Mouse (Mus musculus) layer of hippocampus, adult 11-12 months (tissue): ENCODE data around the gene 2510039O18Rik.

Experiments used
- DNase-seq: peaks from one replicate; pipeline ENCODE4 v3.0.0; 2022; ENCODE audit warnings: low spot score

The 2510039O18Rik gene

DNA sequence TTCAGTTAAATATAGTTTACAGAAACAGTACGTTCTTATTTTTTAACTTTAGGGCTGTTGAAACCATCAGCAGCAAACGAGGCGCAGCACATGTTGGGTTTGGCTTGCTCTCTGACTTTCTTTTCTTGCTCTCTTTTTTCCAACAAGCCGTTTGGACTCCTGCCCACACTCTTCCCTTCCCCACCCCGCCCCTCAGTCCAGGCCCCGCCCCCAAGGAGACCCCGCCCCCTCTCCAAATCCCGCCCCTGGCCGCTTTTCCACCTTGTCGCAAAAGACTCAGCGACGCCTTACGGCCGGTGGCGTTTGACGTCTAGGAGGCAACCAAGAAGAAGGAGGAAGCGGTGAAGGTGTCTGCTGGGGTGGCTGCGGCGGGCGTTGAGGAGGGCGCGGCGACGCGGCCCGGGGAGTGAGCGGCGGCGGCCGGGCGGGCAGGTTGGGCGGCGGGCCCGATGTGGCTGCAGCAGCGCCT, at the start of gene 2510039O18Rik:
Gene 2510039O18Rik (plus strand): TSS at position 320 of the 469 bp plus-strand sequence.
- peak; percentile 84 for DNase-seq

DNA sequence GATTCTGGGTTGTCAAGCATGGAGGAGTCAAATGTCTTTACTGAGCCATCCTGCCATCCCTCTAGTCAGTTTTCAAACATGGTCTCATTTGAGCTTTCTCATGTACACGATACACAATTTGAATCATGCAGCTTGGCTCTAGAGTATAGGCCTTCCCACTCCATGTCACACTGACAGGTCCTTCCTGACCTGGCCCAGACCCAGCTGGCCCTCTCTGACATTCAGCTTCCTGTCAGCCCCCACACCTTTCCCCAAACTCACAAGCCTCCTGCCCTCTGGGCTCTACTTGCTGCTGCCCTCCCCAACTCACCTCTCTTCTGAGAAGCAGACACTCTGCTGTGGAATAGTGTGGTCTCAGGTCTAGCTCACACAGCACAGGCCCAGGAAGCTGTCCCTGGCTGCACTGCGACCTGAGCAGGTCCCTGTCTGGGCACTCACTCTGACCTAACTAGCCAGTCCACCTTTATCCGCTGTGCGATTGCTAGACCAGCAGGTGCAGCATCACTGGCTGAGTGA, 44.8 kb upstream of the 2510039O18Rik start:
- no peak for DNase-seq

DNA sequence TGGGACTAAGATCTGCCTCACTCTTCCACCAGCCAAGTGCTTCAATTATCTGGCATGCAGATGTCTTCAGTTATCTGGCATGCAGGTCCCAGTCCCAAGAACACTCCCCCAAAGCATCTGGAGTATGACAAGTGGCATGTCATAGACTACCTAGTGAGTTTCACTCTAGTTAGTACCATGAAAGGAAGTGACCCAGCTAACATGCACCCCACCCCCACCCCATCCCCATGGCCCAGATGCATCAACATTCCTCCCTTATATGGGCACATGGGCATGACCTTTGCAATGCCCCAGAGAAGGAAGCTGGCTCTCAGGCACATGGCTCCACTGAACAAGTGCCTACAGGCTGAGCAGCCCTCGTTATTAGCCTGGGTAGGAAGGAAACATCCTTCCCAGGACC, 44.3 kb upstream of the 2510039O18Rik start:
- DNase-seq, result no peak

DNA sequence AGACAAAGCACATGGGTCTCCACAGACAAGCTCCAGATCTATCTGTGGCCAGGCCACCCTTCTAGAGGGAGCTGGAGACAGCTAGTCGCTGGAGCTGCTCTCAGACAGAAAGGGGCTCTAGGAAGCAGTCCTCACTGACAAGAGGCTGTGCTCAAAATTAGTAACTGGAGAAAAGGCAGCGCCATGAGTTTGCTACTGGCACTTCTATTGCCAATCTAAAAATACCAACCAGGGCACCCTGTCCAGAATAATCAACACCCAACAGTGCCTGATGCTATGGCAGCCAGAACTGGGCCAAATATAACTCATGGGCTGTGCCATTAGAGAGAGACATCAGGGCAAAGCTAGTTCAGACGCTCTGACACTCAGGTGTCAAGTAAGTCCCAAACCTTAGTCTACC, 43.3 kb upstream of the 2510039O18Rik start:
- DNase-seq, result no peak

DNA sequence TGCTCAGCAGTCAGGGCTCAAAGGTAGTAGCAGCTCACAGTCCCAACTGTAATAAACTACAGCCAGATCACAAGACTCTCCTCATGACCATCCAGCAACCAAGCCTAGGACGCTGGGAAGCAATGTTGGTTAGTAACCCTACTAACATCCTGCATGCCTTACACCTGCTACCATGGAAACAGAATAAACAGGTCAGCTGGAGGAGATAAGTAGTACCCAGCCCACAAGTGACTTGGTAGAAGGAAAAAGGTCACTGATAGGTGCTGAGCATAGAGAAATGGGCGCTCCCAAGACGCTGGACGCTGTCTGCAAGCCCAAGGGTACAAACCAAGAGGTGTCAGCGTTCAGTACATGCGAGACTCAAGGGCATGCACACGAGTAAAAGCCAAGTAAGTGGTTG, 40.2 kb upstream of the 2510039O18Rik start:
- no peak for DNase-seq

DNA sequence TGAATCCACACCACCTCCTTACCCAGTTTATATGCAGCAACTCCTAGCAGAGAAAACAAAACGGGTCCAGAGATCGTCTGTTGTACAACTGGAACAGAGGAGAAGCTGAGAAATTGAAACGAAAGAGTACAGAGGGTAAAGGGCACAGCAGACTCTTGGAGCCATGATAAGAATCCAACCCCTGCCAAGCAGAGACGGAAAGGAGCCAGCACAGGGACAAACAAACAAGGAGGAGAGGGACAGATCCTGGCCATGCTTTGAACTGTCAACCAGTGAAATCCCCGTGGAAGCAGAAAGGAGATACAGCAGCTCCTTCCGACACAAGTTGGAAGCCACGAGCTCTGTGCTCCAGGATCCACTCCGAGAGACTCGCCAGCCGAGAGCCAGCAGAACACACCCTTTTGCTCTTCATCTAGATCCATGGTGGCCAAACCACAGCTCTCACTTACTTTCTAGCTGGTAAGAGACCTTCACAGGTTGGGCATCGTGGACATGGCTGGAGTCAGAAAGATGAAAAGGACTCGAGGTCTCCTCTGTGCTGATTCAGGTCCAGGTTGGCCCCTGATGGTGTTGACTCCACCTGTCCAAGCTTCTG, 37.7 kb upstream of the 2510039O18Rik start:
- no peak for DNase-seq

DNA sequence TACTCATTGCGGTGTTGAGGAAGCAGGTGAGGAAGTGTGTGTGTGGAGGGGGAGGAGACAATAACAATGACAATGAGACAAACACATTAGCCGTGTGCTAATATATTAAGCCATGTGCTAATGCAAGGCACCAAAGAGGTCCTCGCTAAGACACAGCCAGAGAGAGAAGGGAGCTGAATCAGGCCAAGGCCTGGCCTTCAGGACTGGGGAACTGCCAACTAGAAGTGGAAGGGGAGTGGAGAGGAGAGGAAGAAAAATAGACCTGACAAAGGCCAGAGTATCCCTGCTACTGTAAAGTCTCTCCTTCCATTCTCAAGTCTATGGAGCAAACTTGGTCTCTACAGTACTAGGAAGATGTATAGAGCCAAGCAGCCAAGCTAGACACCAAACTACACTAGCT, 37.1 kb upstream of the 2510039O18Rik start:
- DNase-seq, result no peak

DNA sequence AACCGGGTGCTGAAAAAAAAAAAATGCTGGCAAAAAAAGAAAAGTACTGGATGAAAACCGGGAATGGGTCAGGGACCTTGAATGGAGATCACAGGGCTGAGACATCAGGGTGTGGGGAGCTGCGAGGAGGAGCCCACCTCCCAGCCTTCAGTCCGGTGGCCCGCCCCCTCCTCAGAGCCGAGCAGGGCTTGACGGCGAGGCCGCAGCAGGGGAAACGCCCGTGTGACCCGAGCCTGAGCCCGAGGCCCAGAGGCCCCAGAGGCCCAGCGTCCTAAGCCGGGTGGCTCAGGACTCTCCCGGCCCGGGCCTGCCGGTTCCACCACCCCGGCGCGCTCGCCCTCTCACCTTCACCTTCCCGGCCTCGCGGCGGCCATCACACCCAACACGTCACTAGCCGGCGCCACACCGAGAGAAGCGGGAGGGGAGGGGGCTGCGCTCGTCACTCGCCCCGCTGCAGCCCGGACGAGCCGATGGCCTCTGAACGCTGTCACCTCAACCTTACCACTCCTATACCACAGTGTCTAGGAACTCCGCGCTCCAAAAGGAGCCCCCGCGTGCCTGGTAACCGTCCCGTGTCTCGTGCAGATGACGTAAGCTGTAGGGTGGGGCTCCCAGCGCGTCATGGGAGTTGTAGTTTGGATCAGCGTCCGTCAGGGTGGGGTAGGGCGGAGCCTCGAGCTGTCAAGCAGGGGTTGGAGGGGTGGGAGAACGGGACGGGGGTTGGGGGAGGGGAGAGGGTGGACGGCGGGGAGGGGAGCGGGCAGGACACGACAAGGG, 36.2 kb upstream of the 2510039O18Rik start, which contains the start of gene Mfn2:
Gene Mfn2 (minus strand): TSS at position 392 of the 777 bp plus-strand sequence.
- DNase-seq, result peak; percentile 93

DNA sequence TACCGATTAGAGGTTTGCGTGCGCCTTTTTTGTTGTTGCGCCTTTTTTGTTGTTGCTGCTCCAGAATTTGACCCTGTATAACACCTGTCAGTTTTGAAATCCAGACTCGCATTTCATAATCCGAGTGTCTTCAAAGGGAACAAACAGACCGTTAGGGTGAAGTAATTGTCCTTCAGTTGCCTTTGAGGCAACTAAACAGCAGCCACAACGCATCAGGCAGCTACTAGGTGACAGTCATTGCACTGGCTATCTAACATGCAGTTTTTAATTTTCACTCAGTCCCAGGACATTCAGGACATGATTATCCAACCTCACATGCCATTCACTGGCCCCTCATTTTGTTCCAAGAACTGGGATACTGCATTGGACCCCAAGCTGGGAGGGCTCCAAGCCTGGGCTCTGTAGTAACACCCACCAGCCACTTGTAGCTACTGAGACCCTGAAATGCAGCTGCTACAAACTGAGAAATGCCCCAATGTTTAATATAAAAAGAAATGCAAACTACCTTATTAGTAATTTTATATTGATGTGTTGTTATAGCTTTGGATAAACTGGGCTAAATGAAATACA, 35.5 kb upstream of the 2510039O18Rik start:
- DNase-seq, result no peak

DNA sequence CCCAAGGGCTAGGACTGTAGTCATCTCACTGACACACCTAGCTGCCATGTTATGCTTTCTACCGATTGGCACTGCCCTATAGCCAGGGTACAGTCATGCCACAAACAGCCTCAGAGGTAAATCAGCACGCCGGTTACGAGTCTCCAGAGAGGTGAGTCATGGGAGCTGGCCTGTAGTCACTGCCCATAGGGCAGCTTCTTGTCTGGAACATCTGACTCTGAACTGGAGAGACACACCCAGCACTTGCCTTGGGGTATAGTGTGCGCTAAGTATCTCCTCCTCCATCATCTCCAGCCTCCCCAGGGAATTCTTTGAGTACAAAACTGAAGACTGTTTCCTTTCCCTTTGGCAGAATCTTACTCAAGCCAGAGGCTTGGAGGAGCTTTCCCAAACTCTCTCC, 34.5 kb upstream of the 2510039O18Rik start:
- DNase-seq, result no peak

DNA sequence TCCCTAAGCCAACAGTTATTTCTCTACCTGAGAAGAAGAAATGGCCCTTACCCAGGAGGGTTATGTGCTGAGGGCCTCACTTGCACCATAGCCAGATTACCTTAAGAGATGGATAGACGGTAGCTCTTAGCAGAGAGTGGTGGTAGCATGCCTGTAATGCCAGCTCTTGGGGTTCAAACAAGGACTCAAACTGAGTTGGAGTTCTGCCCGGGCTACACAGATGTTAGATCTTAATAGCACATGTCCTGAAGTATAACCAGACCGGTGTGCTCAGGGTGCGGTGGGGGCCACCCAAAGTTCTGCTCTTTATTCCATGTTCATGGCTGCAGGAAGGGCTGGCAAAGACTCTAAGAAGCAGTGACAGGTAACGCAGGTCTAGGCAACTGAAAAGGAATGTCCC, 31.2 kb upstream of the 2510039O18Rik start:
- no peak for DNase-seq

DNA sequence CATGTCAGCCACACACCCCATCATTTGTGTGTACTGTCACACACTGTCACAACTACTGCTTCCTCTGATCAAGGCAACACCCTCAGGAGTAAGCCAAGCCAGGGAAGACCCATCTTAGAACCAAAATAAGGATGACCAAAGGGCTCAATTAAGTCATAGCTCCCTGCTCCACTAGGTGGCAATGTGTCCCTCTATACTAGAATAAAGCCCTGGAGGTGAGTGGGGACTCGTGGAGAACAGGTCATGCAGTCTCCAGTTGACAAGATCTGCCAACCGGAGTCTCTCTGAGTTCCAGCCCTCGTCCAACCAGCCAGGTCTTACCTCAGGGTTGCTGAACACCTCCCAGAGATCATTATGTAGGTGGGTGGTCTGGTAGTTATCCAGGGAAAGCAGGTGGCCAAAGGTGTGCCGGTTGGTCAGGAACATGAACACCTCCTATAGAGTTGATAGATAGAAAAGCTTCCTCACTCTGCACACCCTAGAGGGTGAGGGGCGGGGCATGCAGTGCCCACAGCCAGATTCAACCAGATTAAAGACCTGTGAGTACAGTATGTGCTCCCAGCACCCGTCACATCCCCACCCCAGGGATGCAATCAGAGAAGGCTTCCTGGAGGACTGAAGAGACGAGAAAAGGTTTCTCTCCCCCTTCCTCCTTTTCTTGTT, 22.1 kb upstream of the 2510039O18Rik start:
- peak; percentile 61 for DNase-seq

DNA sequence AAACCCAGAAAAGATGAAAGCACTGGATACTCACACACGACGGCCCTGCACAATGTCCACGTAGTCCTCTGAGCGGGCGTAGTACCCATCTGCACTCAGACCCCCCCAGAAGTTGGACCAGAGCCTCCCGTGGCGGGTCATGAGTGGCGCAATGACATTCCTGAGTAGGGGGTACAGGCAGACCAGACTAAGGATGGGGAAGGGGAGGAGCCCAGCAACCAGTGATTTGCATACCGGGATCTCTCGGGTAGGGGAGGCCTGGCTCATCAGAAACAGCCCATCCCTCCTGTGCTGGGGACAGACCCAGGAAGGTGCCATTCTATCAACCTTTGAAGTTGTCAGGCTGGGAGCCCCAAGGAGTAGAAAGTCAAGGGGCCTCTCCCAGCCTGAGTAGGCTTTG, 19.7 kb upstream of the 2510039O18Rik start:
- no peak for DNase-seq

DNA sequence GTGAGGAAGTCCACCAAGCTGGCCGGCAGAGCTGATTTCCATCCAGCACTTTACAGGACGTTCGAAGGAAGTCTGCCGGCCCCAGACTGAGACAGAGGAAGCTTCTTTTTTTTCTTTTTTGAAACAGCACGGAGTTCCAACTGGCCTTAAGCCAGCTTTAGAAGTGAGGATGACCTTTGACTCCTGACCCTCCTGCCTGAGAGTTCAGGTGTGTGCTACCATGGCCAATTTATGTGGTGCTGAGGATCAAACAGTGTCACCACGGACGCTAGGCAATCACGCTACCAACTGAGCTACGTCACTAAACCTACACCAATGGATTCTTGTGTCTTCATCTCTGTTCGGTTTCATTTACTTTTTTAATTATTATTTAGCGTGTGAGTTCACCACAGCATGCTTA, 18.4 kb upstream of the 2510039O18Rik start:
- no peak for DNase-seq

DNA sequence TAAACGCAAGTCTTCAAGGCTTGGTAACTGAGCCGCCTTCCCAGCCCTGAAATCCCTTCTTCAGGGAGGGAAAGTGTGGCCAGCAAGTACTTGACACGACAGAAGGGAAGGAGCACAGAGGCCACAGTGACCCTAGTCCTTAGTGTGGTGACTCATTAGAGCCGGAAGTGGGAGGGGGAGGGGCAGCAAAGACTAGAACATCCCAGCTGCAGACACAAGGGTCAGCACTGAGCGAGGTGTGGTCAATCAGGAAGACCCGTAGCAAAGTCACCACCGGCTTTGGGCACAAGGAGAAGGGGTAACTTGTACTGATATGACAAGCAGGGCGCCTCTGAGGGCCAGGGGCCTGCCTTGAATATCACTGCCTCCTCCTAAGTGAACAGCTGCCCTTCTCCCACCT, 13.0 kb upstream of the 2510039O18Rik start:
- DNase-seq, result no peak

DNA sequence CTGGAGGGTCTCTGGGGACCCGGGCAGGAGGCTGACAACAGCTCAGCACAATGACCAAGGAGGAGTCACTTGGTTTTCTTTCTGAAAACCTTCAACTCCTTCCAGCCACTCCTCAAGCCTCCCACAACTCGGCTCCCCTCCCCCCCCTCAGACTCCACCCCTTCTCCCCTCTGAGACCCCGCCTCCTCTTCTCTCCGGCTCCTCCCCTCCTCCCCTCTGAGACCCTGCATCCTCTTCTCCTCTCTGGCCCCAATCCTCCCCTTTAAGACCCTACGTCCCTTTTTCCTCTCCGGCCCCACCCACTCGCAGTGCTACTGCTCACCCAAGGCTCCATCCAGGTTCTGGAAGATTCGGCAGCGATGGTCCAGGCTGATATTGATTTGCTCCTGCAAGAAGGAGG, 12.6 kb upstream of the 2510039O18Rik start:
- DNase-seq, result no peak

DNA sequence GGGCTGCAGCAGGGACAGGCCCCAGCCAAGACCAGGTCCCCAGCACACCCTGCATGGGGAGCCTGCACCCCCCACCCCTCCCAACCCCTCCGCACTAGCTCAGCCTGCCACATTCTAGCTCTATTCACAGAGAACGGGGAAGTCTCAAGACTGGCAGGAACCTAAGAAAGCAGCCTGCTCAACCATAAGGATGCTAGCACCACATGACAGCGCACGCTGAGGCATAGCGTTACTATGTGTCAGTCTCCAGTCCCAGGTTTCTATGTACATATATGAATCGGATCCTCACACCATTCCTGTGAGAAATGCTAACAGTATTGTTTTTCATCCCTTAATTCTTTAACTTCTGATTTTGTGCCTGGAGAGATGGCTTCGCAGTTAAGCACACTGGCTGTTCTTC, 12.2 kb upstream of the 2510039O18Rik start:
- DNase-seq, result no peak

DNA sequence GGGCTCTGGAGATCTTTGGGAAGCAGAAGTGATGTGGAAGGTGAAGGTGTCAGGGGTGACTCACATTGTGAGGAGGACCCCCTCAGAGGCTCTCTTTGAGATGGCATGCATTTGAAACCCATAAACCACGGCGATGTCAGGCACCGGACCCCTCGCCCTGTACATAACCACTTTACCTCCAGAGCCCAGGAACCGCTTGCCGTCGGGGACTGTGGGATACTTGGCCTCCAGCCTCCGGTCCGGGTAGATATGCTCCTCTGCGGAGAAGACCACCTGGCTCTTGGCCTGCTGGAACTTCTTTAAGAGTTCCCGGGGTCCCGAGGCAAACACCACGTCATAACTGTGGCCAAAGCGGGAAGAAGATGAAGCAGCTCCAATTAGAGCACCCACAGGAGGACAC, 9.7 kb upstream of the 2510039O18Rik start:
- DNase-seq, result no peak

DNA sequence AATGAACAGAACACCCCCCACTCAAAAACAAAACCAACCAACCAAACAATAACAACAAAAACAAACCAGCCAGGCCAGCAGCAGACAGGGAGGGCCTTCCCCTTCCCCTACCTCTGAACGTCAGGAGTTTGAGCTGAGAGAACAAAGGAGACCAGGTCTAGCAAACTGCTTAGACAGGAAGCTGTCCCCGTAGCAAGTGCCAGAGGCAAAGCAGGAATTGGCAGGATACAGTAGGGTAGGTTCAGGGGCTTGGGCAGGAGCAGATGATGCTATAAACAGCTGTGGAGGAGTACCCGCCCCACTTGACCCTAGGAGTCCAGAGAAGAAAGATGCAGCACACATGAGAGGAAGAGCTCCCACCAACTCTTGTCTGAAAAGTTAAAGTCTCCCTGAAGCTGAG, 6.6 kb upstream of the 2510039O18Rik start:
- DNase-seq, result no peak

DNA sequence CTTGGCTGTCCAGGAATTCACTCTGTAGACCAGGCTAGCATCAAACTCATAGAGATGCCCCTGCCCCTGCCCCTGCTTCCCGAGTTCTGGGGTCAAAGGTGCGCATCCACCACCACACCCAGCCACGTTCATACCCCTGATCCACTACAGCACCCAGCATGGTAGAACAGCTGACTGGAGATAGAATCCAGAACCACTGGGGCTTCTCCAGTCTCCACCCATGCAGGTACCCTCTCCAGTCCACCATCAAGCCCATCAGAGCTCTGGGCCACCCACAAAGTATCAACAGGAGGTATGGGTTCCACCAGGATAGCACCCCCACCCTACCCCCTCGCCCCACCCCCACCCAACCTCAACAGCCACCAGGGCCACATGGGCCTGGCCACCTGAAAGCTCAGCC, 6.1 kb upstream of the 2510039O18Rik start:
- DNase-seq, result no peak

DNA sequence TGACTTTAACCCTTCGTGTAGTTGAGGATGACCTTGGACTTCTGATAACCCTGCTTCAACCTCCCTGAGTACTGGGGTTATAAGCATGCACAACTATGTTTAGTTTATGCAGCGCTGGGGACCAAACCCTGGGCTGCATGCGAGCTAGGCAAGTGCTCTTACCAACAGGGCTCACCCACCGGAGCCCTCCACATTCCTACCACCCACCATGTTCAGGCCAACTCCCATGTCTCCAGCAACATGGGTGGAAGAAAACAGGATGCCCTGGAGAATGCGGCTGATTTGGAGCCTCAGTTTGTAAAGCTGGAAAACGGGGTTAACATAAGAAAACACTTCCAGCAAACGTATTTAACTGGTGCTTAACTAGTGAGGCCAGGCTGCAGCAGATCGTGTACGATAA, 4.8 kb upstream of the 2510039O18Rik start:
- no peak for DNase-seq

DNA sequence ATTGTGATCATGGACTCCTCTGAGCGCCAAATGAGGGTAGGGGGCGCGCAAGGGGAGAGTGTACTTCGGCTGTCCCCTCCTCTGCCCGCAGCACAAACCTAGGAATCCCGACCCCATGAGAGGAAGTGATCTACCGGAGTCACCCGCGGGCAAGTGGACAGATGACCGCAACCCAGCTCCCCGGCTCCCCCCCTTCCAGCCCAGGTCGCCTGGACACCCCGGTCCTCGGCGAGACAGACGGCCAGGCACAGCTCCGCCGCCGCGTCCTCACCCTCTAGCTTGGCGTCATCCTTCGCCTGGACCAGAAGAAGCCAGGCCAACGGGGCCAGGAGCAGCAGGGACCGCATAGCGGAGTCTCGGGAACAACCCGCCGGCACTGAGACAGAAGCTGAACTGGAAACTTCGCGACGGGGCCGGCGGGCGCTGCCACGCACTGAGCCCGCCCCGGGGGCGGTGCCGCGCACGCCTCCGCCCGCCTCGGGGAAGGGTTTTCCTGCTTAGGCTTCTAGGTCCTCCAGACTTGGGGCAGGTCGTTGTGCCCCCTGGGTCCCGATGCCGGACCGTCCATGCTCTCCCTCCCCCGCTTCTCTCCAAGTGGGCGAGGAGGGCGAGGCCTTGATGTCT, 4.3 kb upstream of the 2510039O18Rik start, which contains the start of gene Plod1:
Gene Plod1 (minus strand): TSS at position 437 of the 624 bp plus-strand sequence.
- peak; percentile 80 for DNase-seq
